Mouse (Mus musculus): Measurements from ENCODE around the gene Wwtr1.

DNA sequence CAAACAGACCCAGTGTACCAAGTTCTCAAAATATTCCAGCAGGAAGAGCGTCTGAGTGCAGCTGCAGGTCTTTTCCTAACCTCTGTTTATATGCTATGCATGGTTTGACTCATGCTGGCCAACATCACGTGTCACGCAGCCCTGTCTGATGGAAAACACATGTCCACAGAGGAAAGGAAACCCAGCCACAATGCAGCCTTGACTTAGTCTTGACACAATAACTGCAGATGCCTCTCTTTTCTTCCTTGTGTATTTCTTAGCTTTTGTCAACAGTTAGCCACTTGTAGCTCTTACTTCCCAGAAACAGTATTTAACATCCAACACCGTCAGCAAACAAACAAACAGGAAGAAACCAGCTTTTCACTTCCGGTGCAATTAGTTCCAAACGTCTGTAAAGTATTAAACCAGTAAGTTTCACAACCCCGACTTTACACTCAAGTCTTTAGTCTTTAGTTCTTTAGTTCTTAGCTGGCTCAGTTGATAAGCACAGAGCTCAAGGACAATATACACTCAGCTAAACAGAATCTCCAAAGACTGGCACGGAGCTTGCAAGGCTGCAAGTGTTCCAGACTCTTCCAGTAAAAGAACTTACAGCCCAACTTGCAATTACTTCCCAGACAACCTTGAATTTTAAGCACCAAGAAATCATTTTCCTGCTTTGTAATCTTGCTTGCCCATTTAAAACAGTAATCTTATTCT lies 88.1 kb downstream of the Wwtr1 start:
- TF ChIP-seq CTCF (IDR thresholded peaks at IDR 0.05; ENCODE audit: low read depth): no peak
- no peak for TF ChIP-seq EP300 (IDR thresholded peaks at IDR 0.05; ENCODE audit: low read depth)

All from liver, embryonic 14.5 days (tissue).